Mouse (Mus musculus) spleen, adult 2 months (tissue): ENCODE measurements around the gene Shank2. TPM values are rescaled to one million over a fixed set of nuclear protein-coding genes. Genes with fewer than 3 reads are reported as not detected.

Experiments
- DNase-seq, 2 experiments: peaks; one replicate each; pipeline versions ENCODE4 v3.0.0 to v3.0.0-alpha.2; 2012 to 2021; ENCODE audit warnings: low spot score in 2 of 2, low read depth in 1 of 2
- H3K27ac ChIP-seq: fragments of 200-500 bp; 2 replicates; pipeline ENCODE4 v1.5.1; 2012; ENCODE audit warnings: low read length, inconsistent platforms; ENCODE audit not compliant: insufficient read depth
- H3K27me3 ChIP-seq: fragments of 200-500 bp; 2 replicates; pipeline ENCODE4 v1.6.1; 2012; ENCODE audit warnings: mild to moderate bottlenecking, moderate library complexity, low read length, inconsistent platforms; ENCODE audit not compliant: control insufficient read depth, insufficient read depth
- H3K36me3 ChIP-seq: fragments of 200-500 bp; 2 replicates; pipeline ENCODE4 v1.6.1; 2012; ENCODE audit warnings: mild to moderate bottlenecking, low read length, inconsistent platforms; ENCODE audit not compliant: control insufficient read depth, insufficient read depth
- H3K4me1 ChIP-seq: fragments of 200-500 bp; 2 replicates; pipeline ENCODE4 v1.6.1; 2011; ENCODE audit warnings: inconsistent platforms; ENCODE audit not compliant: control insufficient read depth, insufficient read depth, insufficient read length
- H3K4me3 ChIP-seq: fragments of 200-500 bp; 2 replicates; pipeline ENCODE4 v1.5.1; 2011; ENCODE audit warnings: mild to moderate bottlenecking, inconsistent platforms; ENCODE audit not compliant: insufficient read depth, insufficient read length; ENCODE audit errors: extremely low read depth
- CTCF ChIP-seq: fragments of 200-500 bp; IDR thresholded peaks from 2 replicates; pipeline ENCODE4 v1.5.1; 2011; ENCODE audit warnings: mild to moderate bottlenecking, inconsistent platforms; ENCODE audit not compliant: insufficient read depth, insufficient read length, insufficient replicate concordance; ENCODE audit errors: extremely low read depth
- POLR2A ChIP-seq: fragments of 200-500 bp; IDR thresholded peaks from 2 replicates; pipeline ENCODE4 v1.6.1; 2011; ENCODE audit warnings: low read depth, low read length, inconsistent platforms
- WGBS: fragments of 180-500 bp; shearing (Covaris S2); methylation state at CpG from one replicate; pipeline ENCODE4 v1.1.7; 2018; 5-methylcytosine and 5-hydroxymethylcytosine counted together
- polyA plus RNA-seq: library from polyadenylated mRNA; depleted of rRNA; stranded (reverse); fragments of >200 nt; gene quantifications from 2 replicates; pipeline ENCODE4 v1.2.3, GENCODE M21; 2012

Gene Shank2
- polyA plus RNA-seq, 1 experiment, result 0.13 TPM

DNA sequence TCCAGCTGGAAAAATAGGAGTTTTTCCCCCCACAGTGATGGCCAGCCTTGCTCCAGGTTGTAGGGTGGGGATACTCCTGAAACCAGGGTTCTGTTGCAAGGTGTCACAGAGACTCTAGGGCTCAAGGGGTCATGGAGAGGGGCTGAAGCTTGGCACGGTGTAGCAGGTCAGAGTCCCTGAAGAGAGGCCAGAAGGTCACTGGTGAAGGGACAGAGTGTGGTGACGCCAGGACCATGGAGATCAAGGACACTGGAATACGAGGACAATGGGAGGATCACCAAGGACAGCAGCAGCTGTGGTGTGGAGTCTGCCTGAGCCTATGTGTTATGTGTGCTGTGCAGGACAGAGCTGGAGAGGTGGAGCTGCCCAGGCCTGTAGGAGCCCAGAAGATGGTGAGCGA is 6.4 kb downstream of the Shank2 start:
- H3K36me3 ChIP-seq, result no peaks in the 10 kb centered on the region
- 69% methylated on average over 4 of the region's 4 CpGs for WGBS
- no peaks in the 10 kb centered on the region for H3K27me3 ChIP-seq
- H3K4me1 ChIP-seq, result no peaks in the 10 kb centered on the region
- H3K27ac ChIP-seq, result no peak overlapping the region
- TF ChIP-seq POLR2A (no peak), CTCF (no peak)
- H3K4me3 ChIP-seq, result no peak overlapping the region
- no peak for DNase-seq

DNA sequence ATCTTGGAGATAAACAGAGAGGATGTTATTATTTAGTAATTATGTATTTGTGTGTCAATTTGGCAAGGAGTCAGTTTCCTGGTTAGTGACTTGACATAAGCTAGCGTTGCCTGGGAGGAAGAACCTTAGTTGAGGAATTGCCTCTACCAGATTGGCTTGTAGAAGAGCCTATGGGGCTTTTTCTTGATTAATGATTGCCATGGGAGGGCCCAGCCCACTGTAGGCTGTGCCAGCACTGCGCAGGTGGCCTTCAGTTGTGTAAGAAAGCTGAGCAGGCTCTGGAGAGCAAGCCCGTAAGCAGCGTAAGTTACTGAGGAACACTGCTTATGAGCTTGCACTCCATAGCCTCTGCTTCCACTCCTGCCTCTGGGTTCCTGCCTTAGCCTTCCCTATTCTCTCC is 7.3 kb downstream of the Shank2 start:
- no peaks in the 10 kb centered on the region for H3K4me1 ChIP-seq
- 74% methylated on average over 4 of the region's 4 CpGs for WGBS
- no peak overlapping the region for H3K27ac ChIP-seq
- H3K27me3 ChIP-seq, result no peaks in the 10 kb centered on the region
- TF ChIP-seq CTCF (no peak), POLR2A (no peak)
- no peak overlapping the region for H3K4me3 ChIP-seq
- no peaks in the 10 kb centered on the region for H3K36me3 ChIP-seq
- no peak for DNase-seq

DNA sequence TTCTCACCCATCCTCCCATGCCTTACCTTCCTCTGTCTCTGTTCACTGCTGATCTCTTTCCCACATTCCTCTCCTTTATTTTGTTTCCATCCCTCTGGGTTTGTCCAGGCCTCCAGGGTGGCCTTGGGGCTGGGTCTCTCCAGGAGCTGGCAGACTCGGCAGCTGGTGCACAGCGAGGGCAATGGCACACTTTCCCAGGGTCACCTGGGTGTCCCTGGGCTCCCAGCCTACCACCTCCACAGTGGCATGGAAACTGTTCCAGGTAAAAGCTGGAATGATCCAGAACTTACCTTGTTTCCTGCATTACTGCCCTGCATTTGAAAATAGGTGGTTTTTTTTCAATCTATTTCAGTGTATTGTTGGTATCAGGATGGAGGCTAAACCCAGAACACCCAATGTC is 12.8 kb downstream of the Shank2 start:
- no peak overlapping the region for H3K4me3 ChIP-seq
- WGBS, result 87% methylated on average over 2 of the region's 2 CpGs
- no peaks in the 10 kb centered on the region for H3K4me1 ChIP-seq
- no peaks in the 10 kb centered on the region for H3K27me3 ChIP-seq
- H3K27ac ChIP-seq, result no peak overlapping the region
- TF ChIP-seq CTCF, result no peak
- no peak for TF ChIP-seq POLR2A
- DNase-seq, result no peak
- no peaks in the 10 kb centered on the region for H3K36me3 ChIP-seq

DNA sequence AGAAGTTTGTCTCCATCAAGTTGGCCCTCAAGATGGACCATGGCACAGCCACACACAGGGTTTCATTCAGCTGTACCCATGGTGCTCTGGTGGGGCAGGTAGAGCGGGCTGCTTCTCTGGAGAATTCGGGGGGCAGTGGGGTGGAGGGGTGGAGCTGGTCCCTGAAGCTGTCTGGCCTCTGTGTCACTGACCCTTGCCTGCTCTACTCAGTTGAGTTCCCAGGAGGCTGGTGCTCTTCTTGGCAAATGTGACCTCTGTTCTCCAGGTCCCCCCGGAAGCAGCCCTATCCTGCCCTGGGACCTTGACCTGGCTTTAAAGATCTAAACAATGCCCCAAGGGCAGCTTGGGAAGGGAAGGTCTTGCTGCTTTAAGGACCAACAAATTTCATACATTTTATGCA is 20.1 kb downstream of the Shank2 start:
- H3K4me3 ChIP-seq, result no peak overlapping the region
- H3K27ac ChIP-seq, result no peak overlapping the region
- H3K36me3 ChIP-seq, result no peaks in the 10 kb centered on the region
- DNase-seq, result no peak
- no peaks in the 10 kb centered on the region for H3K4me1 ChIP-seq
- H3K27me3 ChIP-seq, result no peaks in the 10 kb centered on the region
- TF ChIP-seq POLR2A (no peak), CTCF (no peak)
- 86% methylated on average over 3 of the region's 3 CpGs for WGBS

DNA sequence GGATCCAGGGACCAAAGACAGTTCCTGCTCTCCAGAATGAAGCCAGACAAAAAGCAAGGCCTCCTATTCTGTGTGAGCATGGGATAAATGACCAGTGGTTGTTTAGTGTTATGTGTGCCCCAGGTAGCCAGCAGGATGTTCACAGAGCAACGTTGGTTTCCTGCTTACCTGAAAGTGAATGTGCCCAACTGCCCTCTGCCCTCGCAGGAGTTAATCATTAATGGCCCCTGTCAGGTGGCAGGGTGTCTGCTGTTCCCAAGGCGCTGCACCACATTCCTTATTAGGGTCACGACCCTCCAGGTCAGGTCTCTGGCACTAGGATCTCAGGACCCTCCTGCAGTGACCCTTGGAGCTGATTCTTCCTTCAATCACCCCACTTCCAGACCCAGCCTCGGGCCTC is 21.0 kb downstream of the Shank2 start:
- TF ChIP-seq CTCF (no peak), POLR2A (no peak)
- DNase-seq, result no peak
- H3K4me3 ChIP-seq, result no peak overlapping the region
- WGBS, result 54% methylated on average over 5 of the region's 5 CpGs
- H3K27ac ChIP-seq, result no peak overlapping the region
- no peaks in the 10 kb centered on the region for H3K27me3 ChIP-seq
- H3K36me3 ChIP-seq, result no peaks in the 10 kb centered on the region
- H3K4me1 ChIP-seq, result no peaks in the 10 kb centered on the region

DNA sequence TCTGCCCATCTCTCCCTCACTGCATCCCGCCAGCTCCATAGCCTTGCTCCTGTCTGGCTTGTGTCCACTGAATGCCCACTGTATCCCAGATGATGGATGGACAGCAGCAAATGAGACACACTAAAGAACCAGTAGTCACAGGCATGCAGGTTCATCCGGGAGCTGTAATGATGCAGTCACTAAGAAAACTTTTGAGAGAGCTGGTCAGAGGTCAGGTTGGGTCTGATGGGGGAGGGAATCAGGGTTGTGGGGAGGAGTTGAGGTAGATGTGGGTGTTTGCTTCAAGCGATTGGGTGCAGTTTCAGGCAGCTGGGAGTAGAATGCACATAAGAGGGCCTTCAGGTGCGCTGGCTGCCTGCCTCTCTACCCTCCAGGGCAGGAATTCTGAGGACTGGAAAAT is 21.8 kb downstream of the Shank2 start:
- no peak overlapping the region for H3K27ac ChIP-seq
- no peak for TF ChIP-seq CTCF
- TF ChIP-seq POLR2A, result no peak
- DNase-seq, result no peak
- H3K36me3 ChIP-seq, result no peaks in the 10 kb centered on the region
- 78% methylated on average over 4 of the region's 4 CpGs for WGBS
- H3K4me3 ChIP-seq, result no peak overlapping the region
- no peaks in the 10 kb centered on the region for H3K27me3 ChIP-seq
- H3K4me1 ChIP-seq, result no peaks in the 10 kb centered on the region

DNA sequence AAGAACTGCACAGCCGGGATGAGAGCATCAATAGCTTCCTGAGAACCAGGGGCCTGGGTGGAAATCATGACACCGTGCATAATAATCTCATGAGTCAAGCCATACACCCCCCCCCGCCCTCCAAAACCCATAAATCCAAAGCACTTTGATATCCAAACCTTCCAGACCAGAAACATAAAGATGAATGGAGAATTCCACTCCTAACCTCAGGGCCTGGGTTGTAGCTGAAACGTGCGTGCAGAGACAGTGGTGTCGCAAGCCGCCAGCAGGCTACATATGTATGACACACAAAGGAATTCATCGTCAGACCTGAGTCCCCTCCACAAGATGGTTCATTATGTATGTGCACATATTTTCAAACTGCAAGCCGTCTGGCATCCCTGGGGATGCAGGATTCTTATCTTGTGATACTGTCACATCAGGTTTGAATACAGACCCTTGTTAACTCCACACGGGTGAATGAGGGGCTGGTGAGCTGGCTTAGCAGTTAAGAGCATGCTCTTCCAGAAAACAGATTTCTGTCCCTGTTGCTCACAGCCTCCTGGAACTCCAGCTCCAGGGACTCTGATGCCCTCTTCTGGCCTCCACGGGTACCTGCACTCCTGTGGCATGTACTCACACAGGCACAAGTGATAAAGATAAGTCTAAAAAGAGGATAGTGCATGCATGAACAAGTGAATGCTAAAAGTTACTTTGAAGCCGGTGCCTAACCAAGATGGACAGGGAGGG is 24.5 kb downstream of the Shank2 start:
- WGBS, result 86% methylated on average over 12 of the region's 12 CpGs
- H3K27ac ChIP-seq, result no peak overlapping the region
- no peak overlapping the region for H3K4me3 ChIP-seq
- TF ChIP-seq CTCF, result no peak
- no peak for TF ChIP-seq POLR2A
- no peak for DNase-seq
- H3K4me1 ChIP-seq, result no peaks in the 10 kb centered on the region
- no peaks in the 10 kb centered on the region for H3K27me3 ChIP-seq
- H3K36me3 ChIP-seq, result no peaks in the 10 kb centered on the region
